Mouse (Mus musculus) MEL (cell line): ENCODE data around the gene Aatk. TPM values are rescaled to one million over a fixed set of nuclear protein-coding genes. Genes with fewer than 3 reads are reported as not detected.

Source experiments
- DNase-seq: peaks from one replicate; pipeline ENCODE4 v3.0.0; 2011; ENCODE audit warnings: low read depth, low spot score
- H3K27ac ChIP-seq: 2 replicates; pipeline ENCODE4 v1.5.1; 2012; ENCODE audit warnings: low read depth, mild to moderate bottlenecking, control low read depth, low read length, moderate library complexity; ENCODE audit not compliant: control insufficient read depth
- H3K27me3 ChIP-seq, 2 experiments: fragments of 150-350 bp in 1 of 2; sonication (generic) in 1 of 2; 2 replicates each; pipeline ENCODE4 v1.6.1; 2012; ENCODE audit warnings: low read length in 2 of 2, mild to moderate bottlenecking in 2 of 2, improper control_type of control experiment in 1 of 2, moderate library complexity in 1 of 2; ENCODE audit not compliant: insufficient read depth in 2 of 2, control insufficient read depth in 1 of 2
- H3K36me3 ChIP-seq, 2 experiments: 2 replicates each; pipeline ENCODE4 v1.6.1; 2012 to 2014; ENCODE audit warnings: low read length in 2 of 2, improper control_type of control experiment in 1 of 2, inconsistent platforms in 1 of 2, mild to moderate bottlenecking in 1 of 2; ENCODE audit not compliant: insufficient read depth in 2 of 2, control insufficient read depth in 1 of 2
- H3K4me1 ChIP-seq, 2 experiments: fragments of 150-350 bp in 1 of 2; sonication (generic) in 1 of 2; 2 replicates each; pipeline ENCODE4 v1.6.1; 2012; ENCODE audit warnings: low read length in 2 of 2, improper control_type of control experiment in 1 of 2, mild to moderate bottlenecking in 1 of 2; ENCODE audit not compliant: insufficient read depth in 2 of 2, control insufficient read depth in 1 of 2
- H3K4me3 ChIP-seq, 2 experiments: fragments of 150-350 bp in 1 of 2; sonication (generic) in 1 of 2; 2 replicates each; pipeline ENCODE4 v1.5.1; 2012; ENCODE audit warnings: low read depth in 2 of 2, low read length in 2 of 2, mild to moderate bottlenecking in 2 of 2, moderate library complexity in 2 of 2, control low read depth in 1 of 2, improper control_type of control experiment in 1 of 2; ENCODE audit not compliant: control insufficient read depth in 1 of 2, insufficient read depth in 1 of 2
- H3K79me2 ChIP-seq: 2 replicates; pipeline ENCODE4 v1.6.1; 2012; ENCODE audit warnings: mild to moderate bottlenecking, low read length, moderate library complexity; ENCODE audit not compliant: control insufficient read depth, poor library complexity, insufficient read depth
- H3K9ac ChIP-seq: 2 replicates; pipeline ENCODE4 v1.6.1; 2012; ENCODE audit warnings: low read depth, mild to moderate bottlenecking, control low read depth, low read length, moderate library complexity; ENCODE audit not compliant: control insufficient read depth, poor library complexity, severe bottlenecking
- H3K9me3 ChIP-seq: fragments of 150-350 bp; sonication (generic); replicated peaks from 2 replicates; pipeline ENCODE4 v1.6.1; 2012; ENCODE audit warnings: mild to moderate bottlenecking, low read length, improper control_type of control experiment, moderate library complexity; ENCODE audit not compliant: insufficient read depth
- CHD1 ChIP-seq: IDR thresholded peaks from 2 replicates; pipeline ENCODE4 v1.6.1; 2012; ENCODE audit warnings: low read depth, mild to moderate bottlenecking, inconsistent platforms, low read length, improper control_type of control experiment
- CHD2 ChIP-seq: IDR thresholded peaks from 2 replicates; pipeline ENCODE4 v1.6.1; 2011; ENCODE audit warnings: low read length, improper control_type of control experiment
- ETS1 ChIP-seq: IDR thresholded peaks from 2 replicates; pipeline ENCODE4 v1.6.1; 2012; ENCODE audit warnings: low read depth, mild to moderate bottlenecking, inconsistent platforms, low read length, improper control_type of control experiment, moderate library complexity
- GABPA ChIP-seq: IDR thresholded peaks from 2 replicates; pipeline ENCODE4 v1.6.1; 2012; ENCODE audit warnings: low read depth, mild to moderate bottlenecking, inconsistent platforms, low read length, improper control_type of control experiment, moderate library complexity
- MAX ChIP-seq: IDR thresholded peaks from 2 replicates; pipeline ENCODE4 v1.6.1; 2011; ENCODE audit warnings: low read length, improper control_type of control experiment
- MAZ ChIP-seq: IDR thresholded peaks from 2 replicates; pipeline ENCODE4 v1.6.1; 2012; ENCODE audit warnings: low read depth, mild to moderate bottlenecking, inconsistent platforms, low read length, improper control_type of control experiment
- MEF2A ChIP-seq: IDR thresholded peaks from 2 replicates; pipeline ENCODE4 v1.6.1; 2014; ENCODE audit warnings: low read depth, mild to moderate bottlenecking, inconsistent platforms, low read length, improper control_type of control experiment; ENCODE audit not compliant: poor library complexity, insufficient replicate concordance, severe bottlenecking; ENCODE audit errors: extremely low read depth
- MXI1 ChIP-seq: IDR thresholded peaks from 2 replicates; pipeline ENCODE4 v1.6.1; 2011; ENCODE audit warnings: mild to moderate bottlenecking, low read depth, low read length, improper control_type of control experiment
- MYB ChIP-seq: IDR thresholded peaks from 2 replicates; pipeline ENCODE4 v1.6.1; 2011; ENCODE audit warnings: mild to moderate bottlenecking, low read depth, low read length, improper control_type of control experiment
- MYC ChIP-seq: IDR thresholded peaks from 2 replicates; pipeline ENCODE4 v1.6.1; 2011; ENCODE audit warnings: low read depth, mild to moderate bottlenecking, low read length, improper control_type of control experiment, moderate library complexity
- NELFE ChIP-seq: IDR thresholded peaks from 2 replicates; pipeline ENCODE4 v1.6.1; 2011; ENCODE audit warnings: low read depth, low read length, improper control_type of control experiment
- NRF1 ChIP-seq: IDR thresholded peaks from 2 replicates; pipeline ENCODE4 v1.6.1; 2014; ENCODE audit warnings: low read depth, mild to moderate bottlenecking, inconsistent platforms, low read length, improper control_type of control experiment, moderate library complexity; ENCODE audit not compliant: poor library complexity, insufficient read depth, severe bottlenecking
- POLR2A ChIP-seq, 2 experiments: IDR thresholded peaks; 2 replicates each; pipeline ENCODE4 v1.6.1; 2011 to 2012; ENCODE audit warnings: low read length in 2 of 2, mild to moderate bottlenecking in 2 of 2, control low read depth in 1 of 2, improper control_type of control experiment in 1 of 2, low read depth in 1 of 2, moderate library complexity in 1 of 2; ENCODE audit not compliant: control insufficient read depth in 1 of 2, insufficient read depth in 1 of 2, poor library complexity in 1 of 2
- POLR2AphosphoS2 ChIP-seq: IDR thresholded peaks from 2 replicates; pipeline ENCODE4 v1.6.1; 2011; ENCODE audit warnings: low read length, improper control_type of control experiment
- RCOR1 ChIP-seq: IDR thresholded peaks from 2 replicates; pipeline ENCODE4 v1.6.1; 2012; ENCODE audit warnings: low read depth, mild to moderate bottlenecking, inconsistent platforms, low read length, improper control_type of control experiment
- SIN3A ChIP-seq: IDR thresholded peaks from 2 replicates; pipeline ENCODE4 v1.6.1; 2012; ENCODE audit warnings: low read length, improper control_type of control experiment, inconsistent platforms
- TBP ChIP-seq: IDR thresholded peaks from 2 replicates; pipeline ENCODE4 v1.8.0; 2011; ENCODE audit warnings: low read depth, low read length, improper control_type of control experiment
- TCF12 ChIP-seq: IDR thresholded peaks from 2 replicates; pipeline ENCODE4 v1.6.1; 2014; ENCODE audit warnings: low read depth, mild to moderate bottlenecking, inconsistent platforms, low read length, improper control_type of control experiment, moderate library complexity
- USF2 ChIP-seq, 2 experiments: IDR thresholded peaks; 2 replicates each; pipeline ENCODE4 v1.6.1; 2011 to 2012; ENCODE audit warnings: improper control_type of control experiment in 2 of 2, low read length in 2 of 2, borderline replicate concordance in 1 of 2, inconsistent platforms in 1 of 2, low read depth in 1 of 2, mild to moderate bottlenecking in 1 of 2; ENCODE audit not compliant: insufficient read depth in 1 of 2
- ZKSCAN1 ChIP-seq: IDR thresholded peaks from 2 replicates; pipeline ENCODE4 v1.6.1; 2012; ENCODE audit warnings: low read depth, mild to moderate bottlenecking, inconsistent platforms, low read length, improper control_type of control experiment, moderate library complexity
- ZMIZ1 ChIP-seq: IDR thresholded peaks from 2 replicates; pipeline ENCODE4 v1.6.1; 2012; ENCODE audit warnings: low read depth, mild to moderate bottlenecking, inconsistent platforms, low read length, improper control_type of control experiment, moderate library complexity
- ZNF384 ChIP-seq: IDR thresholded peaks from 2 replicates; pipeline ENCODE4 v1.6.1; 2012; ENCODE audit warnings: low read depth, mild to moderate bottlenecking, inconsistent platforms, low read length, improper control_type of control experiment
- polyA plus RNA-seq, 2 experiments: library from polyadenylated mRNA; stranded (reverse) in 1 of 2; unstranded in 1 of 2; fragments of >175 nt in 1 of 2; fragments of >200 nt in 1 of 2; gene quantifications; 2 replicates each; pipeline versions ENCODE4 v1.2.1 to v1.2.4; 2012; ENCODE audit warnings: low replicate concordance in 2 of 2, low read depth in 1 of 2; ENCODE audit not compliant: insufficient read length in 2 of 2, insufficient read depth in 1 of 2, missing spikeins in 1 of 2
- total RNA-seq: library from RNA; depleted of rRNA; stranded (reverse); fragments of 300-350 nt; gene quantifications from 2 replicates; pipeline ENCODE4 v1.2.3, GENCODE M21; 2012

Aatk gene
- total and polyA plus RNA-seq, 3 experiments = 0.04 TPM; not detected in 2

DNA sequence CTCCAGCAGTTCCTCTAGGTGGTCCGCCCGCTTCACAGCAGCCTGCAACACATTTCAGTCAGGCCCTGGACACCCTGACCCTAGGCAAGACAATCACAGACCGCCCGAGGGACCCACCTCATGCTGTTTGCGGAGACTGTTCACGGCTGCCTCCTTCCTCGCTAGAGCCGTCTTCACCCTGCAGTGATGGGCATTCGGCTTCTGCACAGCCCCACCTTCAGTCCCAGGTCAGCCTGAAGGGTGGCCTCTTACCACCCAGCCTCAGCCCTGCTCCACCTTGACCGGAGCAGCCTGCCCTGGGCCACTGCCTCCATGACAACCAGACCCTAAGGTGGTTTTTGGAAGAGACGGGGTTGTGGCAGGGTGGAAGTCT lies 17.7 kb upstream of the Aatk start:
- no peaks in the 10 kb centered on the region for H3K36me3 ChIP-seq

DNA sequence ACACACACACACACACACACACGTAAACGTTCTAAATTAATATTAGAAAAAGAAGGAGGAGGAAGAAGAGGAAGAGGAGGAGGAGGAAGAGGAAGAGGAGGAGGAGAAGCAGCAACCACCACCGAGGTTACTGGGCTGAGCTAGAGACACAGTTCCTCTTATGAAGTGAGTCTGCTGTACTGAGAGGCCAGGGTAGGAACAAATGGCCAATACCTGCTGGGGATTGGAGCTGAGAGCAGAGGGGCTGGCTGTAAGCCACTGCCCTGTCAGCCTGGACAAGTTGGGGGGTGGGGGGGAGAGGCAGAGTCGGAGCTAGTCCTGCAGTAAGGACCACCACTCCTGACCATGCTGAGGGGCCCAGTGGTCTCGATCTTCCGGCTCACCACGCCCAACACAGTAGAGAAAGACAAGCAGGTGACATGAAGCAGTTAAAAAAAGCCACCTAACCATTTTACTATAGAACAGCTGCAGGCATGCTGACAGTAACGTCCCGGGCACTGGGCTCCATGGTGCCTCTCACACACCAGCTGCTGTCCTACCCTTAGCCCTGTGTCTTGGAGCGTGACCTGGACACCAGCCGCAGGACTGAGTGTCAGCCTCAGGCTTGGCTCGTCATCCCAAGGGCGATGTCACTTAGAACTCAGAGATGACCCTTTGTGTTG lies 17.2 kb upstream of the Aatk start:
- H3K9me3 ChIP-seq = no peaks in the 10 kb centered on the region
- peak; percentile 50 for DNase-seq
- no peak overlapping the region for H3K4me3 ChIP-seq
- H3K4me1 ChIP-seq = no peaks in the 10 kb centered on the region; a peak in 1 of 4 replicates
- no peaks in the 10 kb centered on the region for H3K27me3 ChIP-seq
- H3K36me3 ChIP-seq = no peaks in the 10 kb centered on the region
- H3K27ac ChIP-seq = no peak overlapping the region
- no peaks in the 10 kb centered on the region for H3K79me2 ChIP-seq
- no peak overlapping the region for H3K9ac ChIP-seq
- no peak for TF ChIP-seq MYC
- TF ChIP-seq MAZ = no peak
- no peak for TF ChIP-seq CHD1
- TF ChIP-seq POLR2AphosphoS2 = no peak

More for the DNA sequence above, 17.7 kb upstream of the Aatk start:
- no peak overlapping the region for H3K27ac ChIP-seq
- H3K9ac ChIP-seq = no peak overlapping the region
- H3K27me3 ChIP-seq = no peaks in the 10 kb centered on the region
- DNase-seq = no peak
- H3K79me2 ChIP-seq = no peaks in the 10 kb centered on the region
- H3K4me1 ChIP-seq = no peaks in the 10 kb centered on the region; a peak in 1 of 4 replicates
- TF ChIP-seq TBP (no peak), POLR2A (IDR thresholded peaks at IDR 0.05; ENCODE audit: control insufficient read depth in 1 of 2, insufficient read depth in 1 of 2, low read depth in 1 of 2, low read length in 2 of 2, poor library complexity in 1 of 2) (no peak), NELFE (no peak), SIN3A (no peak), RCOR1 (no peak), CHD1 (no peak), MXI1 (no peak), TCF12 (no peak), ZNF384 (no peak), MEF2A (no peak), NRF1 (no peak), CHD2 (no peak), ETS1 (no peak), MYB (no peak), ZKSCAN1 (no peak), MAX (no peak), GABPA (no peak), USF2 (IDR thresholded peaks at IDR 0.05; ENCODE audit: borderline replicate concordance in 1 of 2, insufficient read depth in 1 of 2, low read depth in 1 of 2, low read length in 2 of 2) (no peak), ZMIZ1 (no peak)
- no peak overlapping the region for H3K4me3 ChIP-seq
- H3K9me3 ChIP-seq = no peaks in the 10 kb centered on the region
